Mouse (Mus musculus) olfactory bulb, adult 2 months (tissue): ENCODE measurements around the gene Ccn5.

ENCODE experiments used
- CTCF ChIP-seq: fragments of 200-500 bp; IDR thresholded peaks from 2 replicates; pipeline ENCODE4 v1.5.1; 2012; ENCODE audit warnings: low read depth, mild to moderate bottlenecking, low read length, moderate library complexity; ENCODE audit not compliant: insufficient read depth
- POLR2A ChIP-seq: fragments of 200-500 bp; IDR thresholded peaks from 2 replicates; pipeline ENCODE4 v1.6.1; 2012; ENCODE audit warnings: mild to moderate bottlenecking, low read depth, low read length, moderate library complexity; ENCODE audit not compliant: insufficient read depth

- TF ChIP-seq CTCF (no peak), POLR2A (no peak)
Observed at GRCm38 (mm10) chr2:163814739-163815465, 5.8 kb upstream of the Ccn5 start.
